Mouse (Mus musculus) liver, postnatal 0 days (tissue): ENCODE data around the gene Ppp1r3f. TPM values are rescaled to one million over a fixed set of nuclear protein-coding genes. Genes with fewer than 3 reads are reported as not detected.

Experiments used
- ATAC-seq: fragments of 200-750 bp; cut with Nextera tagmentation; 2 replicates; pipeline ENCODE4 v1.8.0; 2017; ENCODE audit warnings: mild to moderate bottlenecking, moderate library complexity
- DNase-seq: peaks from one replicate; pipeline ENCODE4 v3.0.0-alpha.2; 2016
- H3K27ac ChIP-seq: fragments of 300-500 bp; sonication (generic); 2 replicates; pipeline ENCODE4 v1.5.1; 2014; ENCODE audit warnings: antibody characterized with exemption, moderate library complexity, mild to moderate bottlenecking, low read depth
- H3K27me3 ChIP-seq: fragments of 300-500 bp; sonication (generic); 2 replicates; pipeline ENCODE4 v1.6.1; 2014; ENCODE audit warnings: low read length, control low read depth, mixed read lengths; ENCODE audit not compliant: insufficient read depth
- H3K36me3 ChIP-seq: fragments of 300-500 bp; sonication (generic); replicated peaks from 2 replicates; pipeline ENCODE4 v1.6.1; 2014; ENCODE audit warnings: mild to moderate bottlenecking, control low read depth, low read length, moderate library complexity, mixed read lengths; ENCODE audit not compliant: insufficient read depth
- H3K4me1 ChIP-seq: fragments of 300-500 bp; sonication (generic); 2 replicates; pipeline ENCODE4 v1.6.1; 2014; ENCODE audit warnings: antibody characterized with exemption, mild to moderate bottlenecking, control low read depth; ENCODE audit not compliant: insufficient read depth
- H3K4me2 ChIP-seq: fragments of 300-500 bp; sonication (generic); 2 replicates; pipeline ENCODE4 v1.6.1; 2014; ENCODE audit warnings: low read depth, mild to moderate bottlenecking, low read length, moderate library complexity, mixed read lengths
- H3K4me3 ChIP-seq: fragments of 300-500 bp; sonication (generic); 2 replicates; pipeline ENCODE4 v1.5.1; 2014; ENCODE audit warnings: low read depth, low read length
- H3K9ac ChIP-seq: fragments of 300-500 bp; sonication (generic); replicated peaks from 2 replicates; pipeline ENCODE4 v1.6.1; 2014; ENCODE audit warnings: mild to moderate bottlenecking, moderate library complexity
- H3K9me3 ChIP-seq: fragments of 300-500 bp; sonication (generic); 2 replicates; pipeline ENCODE4 v1.6.1; 2016; ENCODE audit warnings: mild to moderate bottlenecking, control low read depth, low read length, mixed read lengths
- CTCF ChIP-seq: sonication (generic); IDR thresholded peaks from 2 replicates; pipeline ENCODE4 v1.5.1; 2016; ENCODE audit warnings: antibody characterized with exemption, low read depth
- EP300 ChIP-seq: IDR thresholded peaks from 2 replicates; pipeline ENCODE4 v1.6.1; 2016; ENCODE audit warnings: antibody characterized with exemption, low read depth, mild to moderate bottlenecking
- WGBS: fragments of 180-500 bp; shearing (Covaris S2); extraction: QIAGEN DNeasy Blood & Tissue Kit; methylation state at CpG from one replicate; pipeline ENCODE4 v1.1.7; 2014; ENCODE audit not compliant: insufficient replicate concordance; 5-methylcytosine and 5-hydroxymethylcytosine counted together
- polyA plus RNA-seq: library from polyadenylated mRNA; unstranded; fragments of >200 nt; fragmentation: Nextera tagmentation; extraction: Ambion mirVana; gene quantifications from 2 replicates; pipeline ENCODE4 v1.2.1, GENCODE M21; 2015

The Ppp1r3f gene
- polyA plus RNA-seq, 1 experiment from 2014 or later = 0.35 TPM

- Histone ChIP-seq H3K36me3 (0 out of 2 replicates have a peak, but pooled peaks cover 2% of the 10 kb centered on the region), H3K4me3 (no peak overlapping the region), H3K4me1 (no peaks in the 10 kb centered on the region), H3K9ac (no peak overlapping the region), H3K27ac (no peak overlapping the region), H3K4me2 (peak overlapping the region; percentile 73), H3K9me3 (no peaks in the 10 kb centered on the region), H3K27me3 (peaks cover 8% of the 10 kb centered on the region; the same call in 1 of the 2 replicates)
- no peak; the same call in 1 of the 2 replicates for ATAC-seq
- DNase-seq = no peak
- 32% methylated on average over 8 of the region's 8 CpGs for WGBS
- no peak for TF ChIP-seq EP300
- TF ChIP-seq CTCF = no peak
Observed at GRCm38 (mm10) chrX:7605575-7605941, 31.5 kb upstream of the Ppp1r3f start.

- peak within 1 kb of the TSS; percentile 42; the same call in 1 of the 2 replicates for H3K27ac ChIP-seq
Observed at GRCm38 (mm10) chrX:7604879-7605574, 30.9 kb upstream of the Ppp1r3f start, which contains the start of gene Ccdc22. TSS of gene Ccdc22 (minus strand) at chrX:7605517.

GRCm38 (mm10) chrX:7604004-7604403 lies 29.9 kb upstream of the Ppp1r3f start:
- DNase-seq = no peak
- no peak overlapping the region for H3K27ac ChIP-seq
- ATAC-seq = no peak
- 0 out of 2 replicates have a peak, but pooled peaks cover 4% of the 10 kb centered on the region for H3K36me3 ChIP-seq
- H3K27me3 ChIP-seq = no peaks in the 10 kb centered on the region
- H3K4me2 ChIP-seq = peak overlapping the region; percentile 73
- WGBS = 69% methylated on average over 7 of the region's 7 CpGs
- no peaks in the 10 kb centered on the region for H3K9me3 ChIP-seq
- no peak overlapping the region for H3K9ac ChIP-seq
- no peak for TF ChIP-seq EP300
- TF ChIP-seq CTCF = no peak
- H3K4me1 ChIP-seq = no peaks in the 10 kb centered on the region
- H3K4me3 ChIP-seq = peak overlapping the region; percentile 50

More at GRCm38 (mm10) chrX:7604879-7605574, 30.9 kb upstream of the Ppp1r3f start, which contains the start of gene Ccdc22:
- peak within 1 kb of the TSS; percentile 73 for H3K4me2 ChIP-seq
- TF ChIP-seq CTCF = no peak
- no peak for TF ChIP-seq EP300
- ATAC-seq (peak; percentile 94), DNase-seq (peak; percentile 85)
- peak within 1 kb of the TSS; percentile 50 for H3K4me3 ChIP-seq
- H3K9me3 ChIP-seq = no peaks in the 10 kb centered on the region
- H3K36me3 ChIP-seq = 0 out of 2 replicates have a peak, but pooled peaks cover 2% of the 10 kb centered on the region
- no peaks in the 10 kb centered on the region for H3K4me1 ChIP-seq
- 22% methylated on average over 28 of the region's 28 CpGs for WGBS
- H3K9ac ChIP-seq = peak within 1 kb of the TSS; percentile 58
- H3K27me3 ChIP-seq = peaks cover 4% of the 10 kb centered on the region; the same call in 1 of the 2 replicates

- Histone ChIP-seq H3K9me3 (no peaks in the 10 kb centered on the region), H3K27me3 (no peaks in the 10 kb centered on the region), H3K4me1 (no peaks in the 10 kb centered on the region), H3K9ac (no peak overlapping the region), H3K36me3 (peaks cover 12% of the 10 kb centered on the region; the same call in 1 of the 2 replicates), H3K4me3 (no peak overlapping the region), H3K4me2 (no peak overlapping the region), H3K27ac (no peak overlapping the region)
- no peak for DNase-seq
- TF ChIP-seq EP300 = no peak
- no peak for TF ChIP-seq CTCF
- ATAC-seq = no peak
- WGBS = 95% methylated on average over 8 of the region's 9 CpGs
Observed at GRCm38 (mm10) chrX:7595371-7595770, 21.3 kb upstream of the Ppp1r3f start.

GRCm38 (mm10) chrX:7586356-7586755 lies 12.3 kb upstream of the Ppp1r3f start:
- H3K9me3 ChIP-seq = no peaks in the 10 kb centered on the region
- no peak overlapping the region for H3K9ac ChIP-seq
- H3K36me3 ChIP-seq = no peaks in the 10 kb centered on the region
- DNase-seq (no peak), ATAC-seq (no peak)
- TF ChIP-seq CTCF = no peak
- TF ChIP-seq EP300 = no peak
- H3K27me3 ChIP-seq = no peaks in the 10 kb centered on the region
- H3K4me2 ChIP-seq = no peak overlapping the region
- no peak overlapping the region for H3K4me3 ChIP-seq
- 89% methylated on average over 3 of the region's 5 CpGs for WGBS
- H3K4me1 ChIP-seq = no peaks in the 10 kb centered on the region
- H3K27ac ChIP-seq = no peak overlapping the region

GRCm38 (mm10) chrX:7583881-7584280 lies 9.8 kb upstream of the Ppp1r3f start:
- no peak overlapping the region for H3K4me2 ChIP-seq
- ATAC-seq = no peak
- no peaks in the 10 kb centered on the region for H3K36me3 ChIP-seq
- no peaks in the 10 kb centered on the region for H3K4me1 ChIP-seq
- TF ChIP-seq CTCF = no peak
- no peak for TF ChIP-seq EP300
- DNase-seq = no peak
- H3K4me3 ChIP-seq = no peak overlapping the region
- no peaks in the 10 kb centered on the region for H3K27me3 ChIP-seq
- WGBS = 86% methylated on average over 11 of the region's 11 CpGs
- no peak overlapping the region for H3K27ac ChIP-seq
- no peak overlapping the region for H3K9ac ChIP-seq
- H3K9me3 ChIP-seq = no peaks in the 10 kb centered on the region
